Mouse (Mus musculus): ENCODE data around the gene Tmem45a.
"Not testable (repeated sequence)": the region's sequence is repeated elsewhere in the genome, so short reads cannot be mapped to it uniquely, and the experiment has no call there.

Tmem45a gene

DNA sequence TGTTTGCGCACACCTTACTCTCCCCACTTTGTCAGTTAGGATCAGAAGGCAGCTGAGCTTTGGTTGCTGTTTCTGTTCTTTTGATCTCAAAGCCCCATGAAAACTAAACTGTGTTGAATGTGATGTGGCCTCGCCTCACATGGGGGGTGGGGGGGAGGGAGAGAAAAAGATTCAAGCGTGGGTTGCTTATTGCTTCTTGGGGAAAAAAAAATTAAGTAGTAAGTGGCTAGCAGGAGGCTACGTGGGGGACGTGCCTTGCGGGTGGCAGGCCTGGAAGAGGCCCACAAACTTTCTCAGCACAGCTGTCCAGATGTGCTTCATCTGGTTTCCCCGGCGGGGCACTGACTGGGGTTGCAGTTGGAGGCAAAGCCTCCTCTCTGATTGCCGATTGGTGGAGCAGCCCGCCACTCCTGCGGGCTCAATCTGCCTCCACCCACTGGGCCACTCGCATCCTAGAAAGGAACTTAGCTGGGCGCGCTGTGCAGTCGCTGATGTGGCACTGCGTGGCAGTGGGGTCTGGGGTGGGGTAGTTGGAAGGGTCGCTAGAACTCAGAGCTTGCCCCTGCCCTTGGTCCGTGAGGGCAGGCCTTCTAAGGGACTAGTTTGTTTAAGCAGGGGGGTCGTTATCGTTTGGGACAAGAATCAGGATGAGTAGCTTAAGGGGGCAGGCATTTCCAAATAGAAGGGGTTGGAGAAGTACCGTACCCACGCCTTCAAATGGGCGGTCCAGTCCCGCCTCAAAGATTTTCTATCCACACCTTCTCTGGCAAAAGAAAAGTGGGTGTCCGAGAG is at the start of gene Tmem45a:
Gene Tmem45a, minus strand, starts transcription at position 343 of the 792 bp plus-strand sequence.
- DNase-seq (ENCODE audit: low read depth in 2 of 2, low spot score in 2 of 2) = no peak

DNA sequence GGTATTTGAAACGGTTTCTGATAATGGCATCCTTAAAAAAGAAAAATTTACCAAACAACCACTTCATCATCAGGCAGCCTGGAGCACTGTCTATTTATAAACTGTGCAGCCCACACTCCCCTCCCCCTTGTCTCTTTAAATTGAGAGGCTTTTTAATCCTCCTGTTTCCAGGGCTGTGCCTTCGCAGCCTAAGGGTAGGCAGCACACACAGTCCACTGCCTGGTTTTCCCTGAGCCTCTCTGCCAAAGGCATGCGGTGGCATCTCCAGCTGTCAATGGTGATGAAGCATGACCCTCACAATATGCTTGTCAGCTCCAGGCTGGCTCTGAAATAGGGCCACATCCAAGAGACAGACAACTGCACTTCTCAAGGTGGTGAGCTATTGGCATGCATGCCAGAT is 42.1 kb upstream of the Tmem45a start, which contains the start of gene Lnp1:
Gene Lnp1, minus strand, starts transcription at position 39 of the 400 bp plus-strand sequence.
- no peak for DNase-seq (ENCODE audit: low read depth in 2 of 2, low spot score in 2 of 2)

DNA sequence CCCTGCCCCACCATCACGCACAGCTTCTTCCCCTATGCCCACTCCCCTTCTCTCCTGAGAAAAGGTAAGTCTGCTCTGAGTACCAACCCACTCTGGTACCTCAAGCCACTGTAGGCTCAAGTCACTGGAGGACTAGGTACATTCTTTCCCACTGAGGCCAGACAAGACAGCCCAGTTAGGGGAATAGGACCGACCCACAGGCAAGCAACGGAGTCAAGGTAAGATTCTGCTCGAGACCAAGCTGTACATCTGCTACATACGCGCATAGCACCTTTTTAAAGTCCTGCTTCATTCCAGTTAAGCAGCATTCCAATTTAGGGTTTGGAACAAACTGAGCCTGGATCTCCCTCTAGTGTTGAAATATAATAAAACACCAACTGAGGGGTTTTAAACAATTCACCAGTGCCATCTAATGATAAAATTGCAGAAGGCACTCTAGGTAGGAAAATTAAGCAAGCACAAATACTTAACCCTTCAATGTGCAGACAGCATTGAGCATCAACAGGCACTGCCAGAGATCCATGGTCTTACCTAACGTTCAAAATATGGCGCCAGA is 34.2 kb upstream of the Tmem45a start:
- DNase-seq (ENCODE audit: low read depth in 2 of 2, low spot score in 2 of 2) = no peak

DNA sequence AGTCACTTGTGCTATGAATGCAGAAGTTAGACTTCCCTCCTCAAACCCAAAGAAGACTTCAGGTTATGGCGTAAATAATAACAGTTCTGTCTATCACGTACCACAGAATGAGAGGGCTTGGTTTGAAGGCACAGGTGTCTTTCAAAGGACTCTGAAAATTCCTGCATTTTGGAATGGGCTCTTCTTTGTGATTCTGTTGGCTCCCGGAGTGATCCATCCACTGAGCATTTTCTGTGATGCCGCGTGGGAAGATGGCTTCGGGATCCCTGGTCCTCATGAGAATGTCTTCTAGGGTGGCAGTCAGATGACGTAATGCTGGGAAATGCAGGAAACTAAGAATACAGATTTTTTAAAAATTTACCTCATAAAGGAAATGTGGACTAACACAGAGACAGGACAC is 31.3 kb upstream of the Tmem45a start:
- no peak for DNase-seq (ENCODE audit: low read depth in 2 of 2, low spot score in 2 of 2)

DNA sequence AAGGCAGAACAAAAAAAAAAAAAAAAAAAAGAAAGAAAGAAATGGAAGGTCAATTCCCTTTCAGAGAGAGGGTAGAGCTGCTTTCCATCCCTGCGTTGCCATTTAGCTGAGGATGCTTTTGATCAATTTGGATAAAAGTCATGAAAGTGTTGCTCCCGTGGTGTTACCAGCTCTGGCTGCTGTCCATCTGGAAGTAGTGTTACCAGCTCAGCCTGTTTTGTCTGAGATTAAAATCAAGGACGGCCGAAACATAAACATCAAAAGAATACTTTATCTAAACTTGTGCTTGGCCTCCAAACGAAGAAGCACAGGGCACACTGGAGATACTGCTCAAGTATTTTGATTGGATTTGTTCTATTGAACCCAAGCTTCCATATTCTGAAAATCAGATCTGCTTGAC is 23.0 kb upstream of the Tmem45a start:
- DNase-seq (ENCODE audit: low read depth in 2 of 2, low spot score in 2 of 2) = no peak

DNA sequence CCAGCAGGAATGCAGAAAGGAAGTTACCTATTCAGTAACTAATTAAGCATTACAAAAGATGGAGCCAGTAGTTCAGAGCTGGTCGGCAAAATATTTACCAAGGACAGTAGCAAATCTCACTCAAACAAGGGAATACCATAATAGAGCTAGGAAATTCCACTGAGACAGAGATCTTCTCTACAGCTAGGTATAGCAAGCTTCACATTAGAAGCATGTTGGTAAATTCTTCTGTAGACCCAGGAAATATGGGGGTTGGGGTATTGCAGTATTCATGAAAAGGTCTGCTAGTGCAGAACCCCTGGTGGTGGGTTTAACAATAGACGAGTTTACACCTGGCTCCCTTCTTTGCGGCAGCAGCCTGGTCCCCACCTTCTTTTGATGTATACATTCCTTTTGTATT is 16.2 kb upstream of the Tmem45a start:
- not testable (repeated sequence) for DNase-seq (ENCODE audit: low read depth in 2 of 2, low spot score in 2 of 2)

DNA sequence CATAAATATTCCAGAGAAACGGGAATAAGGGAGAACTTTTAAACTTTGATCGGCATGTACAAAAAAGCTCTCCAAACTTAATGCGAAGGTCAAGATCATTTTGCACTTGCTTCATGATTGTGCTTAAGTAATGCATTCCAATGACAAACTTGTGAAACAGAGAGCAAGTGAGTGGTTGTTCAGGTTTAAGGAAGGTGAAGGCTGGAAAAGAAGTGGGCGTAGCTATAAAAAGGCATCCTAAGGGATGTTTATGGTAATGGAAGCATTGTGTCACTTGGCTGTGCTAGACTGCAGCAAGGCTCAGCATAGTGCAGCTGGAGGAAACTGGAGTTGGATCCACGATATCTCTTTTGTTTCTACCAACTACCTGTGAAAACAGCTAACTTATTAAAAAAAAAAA is 5.6 kb upstream of the Tmem45a start:
- DNase-seq (ENCODE audit: low read depth in 2 of 2, low spot score in 2 of 2) = no peak

DNA sequence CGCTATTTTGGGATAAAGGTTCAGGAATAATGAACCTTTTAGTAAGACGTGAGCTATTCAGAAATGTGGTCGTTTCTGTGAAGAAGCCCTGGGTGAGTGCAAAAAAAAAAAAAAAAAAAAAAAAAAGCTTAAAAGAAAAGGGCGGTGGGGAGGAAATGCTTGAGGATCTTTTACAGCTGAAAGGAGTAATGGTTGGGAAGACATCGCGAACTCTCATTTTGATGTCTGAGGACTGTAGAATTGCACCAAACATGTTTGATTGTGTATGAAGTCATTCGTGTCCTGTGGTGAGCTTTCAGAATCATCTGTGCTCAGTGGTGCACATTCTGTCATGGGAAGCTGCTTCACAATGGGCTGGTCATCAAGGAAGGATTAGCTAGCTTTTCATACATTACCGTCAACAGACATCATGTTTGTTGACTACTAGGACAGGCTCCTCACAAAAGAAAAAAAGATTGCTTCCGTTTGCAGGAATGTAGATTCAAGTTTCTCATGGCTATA is 700 bp upstream of the Tmem45a start:
- no peak for DNase-seq (ENCODE audit: low read depth in 2 of 2, low spot score in 2 of 2)

- no peak for DNase-seq (ENCODE audit: low read depth in 2 of 2, low spot score in 2 of 2)
Observed at GRCm38 (mm10) chr16:56884811-56885210, 1.2 kb downstream of the Tmem45a start.

DNA sequence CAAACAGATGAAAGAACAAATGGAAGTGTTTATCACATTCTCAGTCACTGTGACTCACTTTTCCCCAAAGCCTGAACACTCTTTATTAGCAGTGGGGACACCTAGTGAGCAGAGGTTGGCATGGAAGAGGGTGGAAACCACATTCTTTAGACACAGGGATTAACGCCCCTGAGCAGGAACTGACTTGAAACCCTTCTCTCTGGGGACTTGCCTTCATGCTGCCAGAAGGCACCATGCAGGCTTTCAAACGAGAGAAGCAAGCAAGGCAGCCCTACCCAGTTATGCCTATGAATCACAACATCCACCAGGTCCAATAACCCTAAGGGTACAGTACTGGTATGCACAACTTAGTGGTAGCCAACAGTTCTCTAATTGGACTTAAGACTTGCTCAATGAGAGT is 12.6 kb downstream of the Tmem45a start:
- no peak for DNase-seq (ENCODE audit: low read depth in 2 of 2, low spot score in 2 of 2)

- no peak for DNase-seq (ENCODE audit: low read depth in 2 of 2, low spot score in 2 of 2)
Observed at GRCm38 (mm10) chr16:56870458-56870857, 15.5 kb downstream of the Tmem45a start.

DNA sequence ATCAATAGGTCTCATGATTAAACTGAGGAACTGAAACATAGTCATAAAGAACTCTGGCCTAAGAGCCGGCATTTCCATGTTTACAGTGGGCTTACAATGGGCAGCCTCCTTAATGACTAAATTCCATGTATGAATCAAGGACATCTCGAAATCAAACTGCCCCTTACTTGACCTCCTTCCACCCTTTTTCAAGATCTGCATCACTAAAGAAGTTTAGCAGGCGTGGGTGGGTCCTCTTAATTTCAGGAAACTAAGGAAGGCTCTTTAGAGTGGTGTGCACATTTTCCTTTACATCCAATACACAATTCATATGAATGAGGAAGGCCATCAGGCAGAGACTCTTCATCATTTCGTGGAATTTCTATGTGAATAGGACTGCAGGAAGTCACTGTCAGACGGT is 17.6 kb downstream of the Tmem45a start:
- no peak for DNase-seq (ENCODE audit: low read depth in 2 of 2, low spot score in 2 of 2)

DNA sequence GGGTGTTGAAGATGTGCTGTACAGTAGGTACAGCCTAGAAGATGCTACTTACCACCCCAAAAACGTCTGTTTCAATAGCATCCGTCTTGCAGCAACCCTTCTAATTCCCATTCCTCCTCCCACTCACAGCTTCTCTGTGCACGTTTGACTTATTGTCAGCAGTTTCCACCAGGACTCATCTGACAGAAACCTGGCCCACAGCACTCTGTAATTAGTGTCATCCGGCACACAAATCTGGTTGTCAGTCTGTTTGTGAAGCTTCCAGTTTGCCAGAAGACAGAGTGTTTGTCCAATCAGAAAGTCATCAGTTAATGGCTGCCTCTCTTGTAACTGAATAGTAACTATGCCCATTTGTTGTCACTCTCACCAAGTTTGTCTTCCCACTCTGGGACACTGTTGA is 18.4 kb downstream of the Tmem45a start:
- DNase-seq (ENCODE audit: low read depth in 2 of 2, low spot score in 2 of 2) = no peak

DNA sequence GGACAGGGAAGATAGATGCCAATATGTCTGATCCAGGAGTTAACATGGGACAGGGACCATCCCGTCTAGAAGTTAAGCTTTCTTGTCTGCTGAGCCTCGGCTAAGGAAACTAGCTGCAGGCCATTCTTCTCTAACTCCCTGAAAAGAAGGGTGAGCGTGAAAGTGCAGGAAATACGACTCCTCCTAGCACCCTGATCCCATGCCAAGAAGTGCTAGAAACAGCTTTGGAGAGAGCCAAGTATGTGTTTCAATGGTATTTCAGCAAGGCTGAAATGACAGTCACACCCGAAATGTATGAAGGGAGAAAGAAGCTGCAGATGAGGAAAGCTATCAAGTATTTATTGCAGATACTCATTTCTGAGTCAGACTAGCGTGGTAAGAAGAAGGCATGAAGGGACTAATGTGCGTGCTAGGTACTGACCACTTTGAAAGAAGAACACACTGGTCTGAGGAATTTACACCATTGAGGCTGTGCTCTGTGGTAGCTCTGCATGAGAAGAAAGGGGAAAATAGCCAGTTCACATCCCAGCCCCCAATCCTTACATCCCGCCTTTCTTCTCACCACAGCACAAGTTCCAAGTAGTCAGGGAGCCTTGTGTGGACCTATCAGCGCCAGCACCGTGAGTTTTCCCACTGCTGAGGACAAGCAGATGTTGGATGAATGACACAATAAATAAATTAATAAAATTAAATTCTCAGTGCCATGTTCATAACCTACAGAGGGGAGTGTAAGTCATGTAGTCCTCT is 33.0 kb downstream of the Tmem45a start:
- no peak for DNase-seq (ENCODE audit: low read depth in 2 of 2, low spot score in 2 of 2)

- no peak for DNase-seq (ENCODE audit: low read depth in 2 of 2, low spot score in 2 of 2)
Observed at GRCm38 (mm10) chr16:56842988-56843387, 43.0 kb downstream of the Tmem45a start.

- DNase-seq (ENCODE audit: low read depth in 2 of 2, low spot score in 2 of 2) = no peak
Observed at GRCm38 (mm10) chr16:56833312-56833711, 52.7 kb downstream of the Tmem45a start.

DNA sequence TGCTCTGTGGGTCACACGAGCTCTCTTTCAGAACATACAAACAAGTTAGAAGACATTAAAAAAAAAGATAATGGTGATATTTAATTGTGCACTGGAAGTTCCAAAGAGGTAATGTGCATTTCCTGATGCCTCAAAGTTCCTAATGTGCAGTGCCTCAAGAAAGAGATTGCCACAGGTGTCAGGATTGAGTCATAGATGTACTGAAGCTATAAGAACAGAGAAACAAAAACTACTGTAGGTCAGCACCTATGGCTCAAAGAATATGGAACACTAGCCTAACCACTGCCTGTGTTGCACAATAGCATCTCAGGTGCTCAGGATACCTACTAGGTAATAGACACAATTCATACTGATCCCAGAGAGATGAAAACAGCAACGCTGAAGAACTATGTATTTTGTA is 54.0 kb downstream of the Tmem45a start:
- DNase-seq (ENCODE audit: low read depth in 2 of 2, low spot score in 2 of 2) = no peak

DNA sequence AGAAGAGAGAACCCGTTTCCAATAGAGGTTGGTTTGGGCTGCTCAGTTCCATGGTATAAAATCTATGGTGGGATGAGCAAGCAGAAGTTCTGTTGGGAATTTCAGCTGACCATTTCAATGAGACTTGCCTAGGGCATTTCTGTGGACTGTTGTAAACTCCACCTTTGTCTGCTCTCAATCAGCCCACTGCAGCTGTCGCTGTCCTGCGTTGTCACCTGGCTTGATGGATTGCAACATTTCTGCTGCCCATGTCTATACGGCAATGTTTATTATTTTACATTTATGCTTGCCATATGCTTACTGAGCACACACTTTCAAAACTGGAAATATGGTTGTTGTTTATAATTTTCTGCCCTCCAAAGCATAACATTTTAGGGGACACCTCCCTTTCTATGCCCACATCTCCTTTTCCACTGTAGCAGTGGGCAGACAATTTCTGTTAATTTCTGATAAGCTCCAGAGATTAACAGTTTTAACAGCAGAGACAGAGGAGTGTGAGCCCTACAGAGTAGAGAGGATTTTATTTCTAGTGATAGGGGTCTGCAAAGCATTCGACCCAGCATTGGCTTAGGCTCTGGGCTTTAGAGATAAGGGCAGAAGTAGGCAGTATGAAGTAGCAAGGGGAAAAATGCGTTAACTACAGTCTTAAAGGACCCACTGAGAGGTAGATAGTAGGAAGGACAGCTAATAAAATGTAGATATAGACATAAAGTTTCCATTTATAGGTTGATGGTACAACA is 84.4 kb downstream of the Tmem45a start:
- DNase-seq (ENCODE audit: low read depth in 2 of 2, low spot score in 2 of 2) = no peak

GRCm38 (mm10) chr16:56800946-56801345 is 85.0 kb downstream of the Tmem45a start:
- DNase-seq (ENCODE audit: low read depth in 2 of 2, low spot score in 2 of 2) = no peak

- DNase-seq (ENCODE audit: low read depth in 2 of 2, low spot score in 2 of 2) = peak in 1 of 2 experiments; percentile 12
Observed at GRCm38 (mm10) chr16:56800469-56800868, 85.5 kb downstream of the Tmem45a start.

DNA sequence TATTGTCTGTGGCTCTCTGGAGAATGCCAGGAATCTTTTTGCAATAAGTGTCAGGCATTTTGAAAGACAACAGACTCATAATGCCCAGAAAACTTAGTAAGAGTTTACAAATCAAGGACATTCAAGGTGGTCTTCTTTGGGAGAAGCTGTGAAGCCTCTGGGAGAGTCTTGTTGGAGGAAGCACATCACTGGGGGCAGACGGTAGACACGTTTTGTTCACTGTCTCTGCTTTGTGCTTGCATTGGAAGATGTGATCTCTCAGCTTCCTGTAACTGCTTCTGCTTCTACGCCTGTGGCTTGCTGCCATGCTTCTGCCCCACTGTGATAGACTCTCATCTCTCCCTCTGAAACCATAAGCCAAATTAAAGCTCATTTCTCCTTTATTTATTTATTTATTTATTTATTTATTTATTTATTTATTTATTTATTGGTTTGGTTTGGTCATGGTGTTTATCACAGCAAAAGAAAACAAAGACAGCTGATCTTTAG is 86.4 kb downstream of the Tmem45a start:
- no peak for DNase-seq (ENCODE audit: low read depth in 2 of 2, low spot score in 2 of 2)

Data from CD8-positive naive resting alpha-beta T cell, adult 2 months (primary cell).